Mouse (Mus musculus) lung, postnatal 25 days (tissue): Measurements from ENCODE around the gene Mrps18c.

ENCODE experiments used
- DNase-seq: peaks from one replicate; pipeline ENCODE4 v3.0.0; 2022; ENCODE audit warnings: low spot score

Gene Mrps18c

GRCm38 (mm10) chr5:100826531-100826930, 28.1 kb downstream of the Mrps18c start:
- no peak for DNase-seq

GRCm38 (mm10) chr5:100828701-100829100, 30.3 kb downstream of the Mrps18c start:
- no peak for DNase-seq

GRCm38 (mm10) chr5:100832680-100833079, 34.3 kb downstream of the Mrps18c start:
- DNase-seq, result no peak

- no peak for DNase-seq
Observed at GRCm38 (mm10) chr5:100833841-100834240, 35.4 kb downstream of the Mrps18c start.

GRCm38 (mm10) chr5:100835862-100836538, 37.6 kb downstream of the Mrps18c start:
- no peak for DNase-seq

- no peak for DNase-seq
Observed at GRCm38 (mm10) chr5:100837907-100838306, 39.5 kb downstream of the Mrps18c start.

- no peak for DNase-seq
Observed at GRCm38 (mm10) chr5:100844485-100844884, 46.1 kb downstream of the Mrps18c start.

GRCm38 (mm10) chr5:100845485-100845847, 47.0 kb downstream of the Mrps18c start, which contains the start of gene Gpat3:
Gpat3 (plus strand) TSS chr5:100845713.
- no peak for DNase-seq

- peak; percentile 79 for DNase-seq
Observed at GRCm38 (mm10) chr5:100845848-100846598, 47.6 kb downstream of the Mrps18c start.

- DNase-seq, result no peak
Observed at GRCm38 (mm10) chr5:100846599-100846920, 48.1 kb downstream of the Mrps18c start.

- DNase-seq, result no peak
Observed at GRCm38 (mm10) chr5:100847143-100847542, 48.7 kb downstream of the Mrps18c start.

- DNase-seq, result no peak
Observed at GRCm38 (mm10) chr5:100853963-100854362, 55.5 kb downstream of the Mrps18c start.
